Mouse (Mus musculus) liver, postnatal 0 days (tissue): ENCODE measurements around the gene Myoz1. TPM values are rescaled to one million over a fixed set of nuclear protein-coding genes. Genes with fewer than 3 reads are reported as not detected.

ENCODE experiments used
- ATAC-seq: fragments of 200-750 bp; cut with Nextera tagmentation; 2 replicates; pipeline ENCODE4 v1.8.0; 2017; ENCODE audit warnings: mild to moderate bottlenecking, moderate library complexity
- DNase-seq: peaks from one replicate; pipeline ENCODE4 v3.0.0-alpha.2; 2016
- H3K27ac ChIP-seq: fragments of 300-500 bp; sonication (generic); 2 replicates; pipeline ENCODE4 v1.5.1; 2014; ENCODE audit warnings: antibody characterized with exemption, moderate library complexity, mild to moderate bottlenecking, low read depth
- H3K27me3 ChIP-seq: fragments of 300-500 bp; sonication (generic); 2 replicates; pipeline ENCODE4 v1.6.1; 2014; ENCODE audit warnings: low read length, control low read depth, mixed read lengths; ENCODE audit not compliant: insufficient read depth
- H3K36me3 ChIP-seq: fragments of 300-500 bp; sonication (generic); replicated peaks from 2 replicates; pipeline ENCODE4 v1.6.1; 2014; ENCODE audit warnings: mild to moderate bottlenecking, control low read depth, low read length, moderate library complexity, mixed read lengths; ENCODE audit not compliant: insufficient read depth
- H3K4me1 ChIP-seq: fragments of 300-500 bp; sonication (generic); 2 replicates; pipeline ENCODE4 v1.6.1; 2014; ENCODE audit warnings: antibody characterized with exemption, mild to moderate bottlenecking, control low read depth; ENCODE audit not compliant: insufficient read depth
- H3K4me2 ChIP-seq: fragments of 300-500 bp; sonication (generic); 2 replicates; pipeline ENCODE4 v1.6.1; 2014; ENCODE audit warnings: low read depth, mild to moderate bottlenecking, low read length, moderate library complexity, mixed read lengths
- H3K4me3 ChIP-seq: fragments of 300-500 bp; sonication (generic); 2 replicates; pipeline ENCODE4 v1.5.1; 2014; ENCODE audit warnings: low read depth, low read length
- H3K9ac ChIP-seq: fragments of 300-500 bp; sonication (generic); replicated peaks from 2 replicates; pipeline ENCODE4 v1.6.1; 2014; ENCODE audit warnings: mild to moderate bottlenecking, moderate library complexity
- H3K9me3 ChIP-seq: fragments of 300-500 bp; sonication (generic); 2 replicates; pipeline ENCODE4 v1.6.1; 2016; ENCODE audit warnings: mild to moderate bottlenecking, control low read depth, low read length, mixed read lengths
- CTCF ChIP-seq: sonication (generic); IDR thresholded peaks from 2 replicates; pipeline ENCODE4 v1.5.1; 2016; ENCODE audit warnings: antibody characterized with exemption, low read depth
- EP300 ChIP-seq: IDR thresholded peaks from 2 replicates; pipeline ENCODE4 v1.6.1; 2016; ENCODE audit warnings: antibody characterized with exemption, low read depth, mild to moderate bottlenecking
- WGBS: fragments of 180-500 bp; shearing (Covaris S2); extraction: QIAGEN DNeasy Blood & Tissue Kit; methylation state at CpG from one replicate; pipeline ENCODE4 v1.1.7; 2014; ENCODE audit not compliant: insufficient replicate concordance; 5-methylcytosine and 5-hydroxymethylcytosine counted together
- polyA plus RNA-seq: library from polyadenylated mRNA; unstranded; fragments of >200 nt; fragmentation: Nextera tagmentation; extraction: Ambion mirVana; gene quantifications from 2 replicates; pipeline ENCODE4 v1.2.1, GENCODE M21; 2015

Gene Myoz1
- polyA plus RNA-seq, 1 experiment from 2014 or later, result 0.41 TPM

DNA sequence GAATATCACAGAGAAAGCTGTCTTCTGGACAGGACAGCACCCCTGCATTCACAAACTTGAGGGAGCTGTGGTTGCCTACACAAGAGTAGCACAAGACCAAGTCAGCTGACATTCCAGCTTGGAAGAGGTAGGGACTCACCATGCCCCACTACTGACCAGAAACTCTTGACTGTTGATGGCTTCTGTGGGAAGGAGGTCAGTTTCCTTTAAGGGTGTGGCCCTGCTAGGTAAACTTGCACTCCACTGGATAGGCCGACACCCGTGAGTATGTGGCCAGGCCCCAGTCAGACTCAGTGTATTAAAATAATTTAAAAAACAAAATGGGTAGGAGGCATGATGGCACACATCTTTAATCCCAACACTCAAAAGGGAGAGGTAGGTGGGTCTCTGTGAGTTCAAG lies 20.8 kb downstream of the Myoz1 start:
- H3K9ac ChIP-seq, result no peak overlapping the region
- H3K4me1 ChIP-seq, result peaks cover 6% of the 10 kb centered on the region
- WGBS, result 74% methylated on average over 2 of the region's 2 CpGs
- no peak overlapping the region for H3K4me2 ChIP-seq
- no peak for TF ChIP-seq EP300
- DNase-seq (no peak), ATAC-seq (no peak)
- no peaks in the 10 kb centered on the region for H3K27me3 ChIP-seq
- H3K4me3 ChIP-seq, result no peak overlapping the region
- H3K9me3 ChIP-seq, result no peaks in the 10 kb centered on the region
- H3K36me3 ChIP-seq, result no peaks in the 10 kb centered on the region
- H3K27ac ChIP-seq, result no peak overlapping the region

- Histone ChIP-seq H3K4me1 (no peaks in the 10 kb centered on the region), H3K4me2 (no peak overlapping the region), H3K9me3 (no peaks in the 10 kb centered on the region), H3K36me3 (no peaks in the 10 kb centered on the region), H3K4me3 (no peak overlapping the region), H3K9ac (no peak overlapping the region), H3K27me3 (no peaks in the 10 kb centered on the region), H3K27ac (no peak overlapping the region)
- 45% methylated on average over 4 of the region's 4 CpGs for WGBS
- TF ChIP-seq EP300 (no peak), CTCF (no peak)
- ATAC-seq (no peak), DNase-seq (no peak)
Measured at GRCm38 (mm10) chr14:20631253-20631652, 25.1 kb downstream of the Myoz1 start.

- no peaks in the 10 kb centered on the region for H3K36me3 ChIP-seq
- no peak overlapping the region for H3K27ac ChIP-seq
- 66% methylated on average over 3 of the region's 3 CpGs for WGBS
- TF ChIP-seq EP300 (no peak), CTCF (no peak)
- no peak overlapping the region for H3K9ac ChIP-seq
- no peak overlapping the region for H3K4me3 ChIP-seq
- no peaks in the 10 kb centered on the region for H3K9me3 ChIP-seq
- ATAC-seq (no peak), DNase-seq (no peak)
- H3K4me2 ChIP-seq, result no peak overlapping the region
- no peaks in the 10 kb centered on the region for H3K27me3 ChIP-seq
- no peaks in the 10 kb centered on the region for H3K4me1 ChIP-seq
Measured at GRCm38 (mm10) chr14:20626971-20627370, 29.4 kb downstream of the Myoz1 start.

DNA sequence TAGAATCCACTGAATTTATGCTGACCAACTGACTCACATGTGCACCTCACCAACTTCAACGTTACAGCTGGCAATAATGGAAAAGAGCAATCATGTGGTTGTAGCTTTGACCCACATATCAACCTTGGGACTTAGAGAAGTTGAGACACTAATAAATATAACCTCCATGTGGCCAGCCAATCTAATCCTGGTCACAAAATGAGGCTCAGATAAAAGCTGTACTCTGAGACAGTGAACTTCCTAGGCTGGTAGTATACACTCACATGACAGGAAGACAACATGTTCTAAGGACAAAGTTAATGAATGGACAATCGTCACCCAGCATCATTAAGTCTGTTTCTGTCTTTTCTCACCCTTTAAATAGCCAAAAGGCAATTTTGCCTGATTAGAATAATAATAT lies 29.9 kb downstream of the Myoz1 start:
- Histone ChIP-seq H3K27me3 (no peaks in the 10 kb centered on the region), H3K36me3 (no peaks in the 10 kb centered on the region), H3K9ac (no peak overlapping the region), H3K9me3 (no peaks in the 10 kb centered on the region), H3K4me2 (no peak overlapping the region), H3K4me1 (no peaks in the 10 kb centered on the region), H3K4me3 (no peak overlapping the region), H3K27ac (no peak overlapping the region)
- 76% methylated on average over 2 of the region's 2 CpGs for WGBS
- no peak for TF ChIP-seq EP300
- no peak for TF ChIP-seq CTCF
- no peak for DNase-seq
- ATAC-seq, result no peak

GRCm38 (mm10) chr14:20622907-20623306 lies 33.4 kb downstream of the Myoz1 start:
- H3K4me3 ChIP-seq, result no peak overlapping the region
- no peaks in the 10 kb centered on the region for H3K27me3 ChIP-seq
- no peaks in the 10 kb centered on the region for H3K9me3 ChIP-seq
- no peaks in the 10 kb centered on the region for H3K36me3 ChIP-seq
- no peak overlapping the region for H3K4me2 ChIP-seq
- 87% methylated on average over 3 of the region's 3 CpGs for WGBS
- DNase-seq (no peak), ATAC-seq (no peak)
- no peak overlapping the region for H3K9ac ChIP-seq
- H3K4me1 ChIP-seq, result peaks cover 6% of the 10 kb centered on the region; the same call in 1 of the 2 replicates
- TF ChIP-seq EP300, result no peak
- TF ChIP-seq CTCF, result no peak
- no peak overlapping the region for H3K27ac ChIP-seq

GRCm38 (mm10) chr14:20622412-20622811 lies 33.9 kb downstream of the Myoz1 start:
- H3K27ac ChIP-seq, result no peak overlapping the region
- H3K4me1 ChIP-seq, result peaks cover 6% of the 10 kb centered on the region; the same call in 1 of the 2 replicates
- no peak for TF ChIP-seq CTCF
- TF ChIP-seq EP300, result no peak
- no peaks in the 10 kb centered on the region for H3K36me3 ChIP-seq
- H3K4me3 ChIP-seq, result no peak overlapping the region
- H3K9ac ChIP-seq, result no peak overlapping the region
- ATAC-seq (no peak), DNase-seq (no peak)
- 56% methylated on average over 2 of the region's 2 CpGs for WGBS
- no peaks in the 10 kb centered on the region for H3K27me3 ChIP-seq
- no peaks in the 10 kb centered on the region for H3K9me3 ChIP-seq
- H3K4me2 ChIP-seq, result no peak overlapping the region

DNA sequence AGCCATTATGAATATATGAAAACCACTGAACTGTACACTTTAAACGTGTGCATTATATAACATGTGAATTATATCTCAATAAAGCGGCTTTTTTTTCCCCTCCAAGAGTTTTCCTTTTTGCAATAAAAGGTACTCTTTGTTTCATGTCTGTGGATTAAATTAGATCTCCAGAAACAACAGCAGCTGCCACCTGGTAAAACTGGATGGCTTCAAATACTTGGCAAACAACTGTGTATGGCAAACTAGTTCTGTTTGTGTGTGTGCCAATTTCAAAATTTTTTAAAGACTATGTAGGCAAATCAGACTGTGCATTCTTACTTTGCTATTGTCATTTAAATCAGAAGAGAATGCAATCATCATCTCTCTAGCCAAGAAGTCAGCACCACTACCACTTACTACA lies 34.4 kb downstream of the Myoz1 start:
- no peak for ATAC-seq
- H3K9ac ChIP-seq, result no peak overlapping the region
- WGBS, result 78% methylated on average over 2 of the region's 2 CpGs

More for the DNA sequence above, 34.4 kb downstream of the Myoz1 start:
- Histone ChIP-seq H3K27ac (no peak overlapping the region), H3K4me1 (peaks cover 6% of the 10 kb centered on the region; the same call in 1 of the 2 replicates), H3K27me3 (no peaks in the 10 kb centered on the region), H3K4me3 (no peak overlapping the region), H3K9me3 (no peaks in the 10 kb centered on the region), H3K4me2 (no peak overlapping the region), H3K36me3 (no peaks in the 10 kb centered on the region)
- no peak for DNase-seq
- TF ChIP-seq EP300 (no peak), CTCF (no peak)
